Mouse (Mus musculus): ENCODE data around the gene Ccl22.

- TF ChIP-seq POLR2A (IDR thresholded peaks at IDR 0.05; ENCODE audit: insufficient read length, low read depth) = no peak
- no peak for TF ChIP-seq MAX (IDR thresholded peaks at IDR 0.05; ENCODE audit: low read depth)
- TF ChIP-seq TCF12 (IDR thresholded peaks at IDR 0.05; ENCODE audit: insufficient read depth, poor library complexity, severe bottlenecking) = peak; percentile 52
- TF ChIP-seq MYOG (IDR thresholded peaks at IDR 0.05; ENCODE audit: control insufficient read depth in 1 of 3, insufficient read depth in 1 of 3, insufficient read length in 2 of 3, low read depth in 2 of 3) = peak; percentile 60 to 93 (median 73)
- no peak for TF ChIP-seq USF1 (IDR thresholded peaks at IDR 0.05; ENCODE audit: low read depth)
- TF ChIP-seq MYOD1 (IDR thresholded peaks at IDR 0.05; ENCODE audit: control insufficient read depth in 1 of 3, insufficient read length in 2 of 3, low read depth in 2 of 3) = peak; percentile 44 to 93 (median 67)
- no peak for TF ChIP-seq E2F4 (IDR thresholded peaks at IDR 0.05; ENCODE audit: insufficient read depth)
- TF ChIP-seq SRF (IDR thresholded peaks at IDR 0.05; ENCODE audit: control insufficient read depth, insufficient read length, low read depth) = no peak
- TF ChIP-seq TCF3 (IDR thresholded peaks at IDR 0.05; ENCODE audit: insufficient read length, low read depth) = peak; percentile 77
- no peak for TF ChIP-seq REST (IDR thresholded peaks at IDR 0.05; ENCODE audit: insufficient read depth, insufficient read length)
- no peak for TF ChIP-seq CEBPB (IDR thresholded peaks at IDR 0.05; ENCODE audit: insufficient read depth, poor library complexity, severe bottlenecking)
Measured at GRCm38 (mm10) chr8:94751023-94751849, 5.8 kb downstream of the Ccl22 start.
